Mouse (Mus musculus): ENCODE measurements around the gene Myh11. TPM values are rescaled to one million over a fixed set of nuclear protein-coding genes. Genes with fewer than 3 reads are reported as not detected.

Myh11 gene
- total RNA-seq (2014; fragmentation: Nextera tagmentation): not detected in 2 replicates
- not detected in 2 replicates for total RNA-seq (2017)

- ATAC-seq (replicated peaks; ENCODE audit: poor library complexity, severe bottlenecking): peak; percentile 92
Observed at GRCm38 (mm10) chr16:14291223-14291622, at the start of gene Myh11. Myh11 (minus strand) TSS chr16:14291372.

- ATAC-seq (replicated peaks; ENCODE audit: poor library complexity, severe bottlenecking): no peak
Observed at GRCm38 (mm10) chr16:14328156-14328555, 37.0 kb upstream of the Myh11 start.

GRCm38 (mm10) chr16:14320494-14320893, 29.3 kb upstream of the Myh11 start:
- ATAC-seq (replicated peaks; ENCODE audit: poor library complexity, severe bottlenecking): no peak

GRCm38 (mm10) chr16:14319681-14320080, 28.5 kb upstream of the Myh11 start:
- no peak for ATAC-seq (replicated peaks; ENCODE audit: poor library complexity, severe bottlenecking)

- ATAC-seq (replicated peaks; ENCODE audit: poor library complexity, severe bottlenecking): peak; percentile 99
Observed at GRCm38 (mm10) chr16:14316884-14317876, 26.0 kb upstream of the Myh11 start, which contains the start of gene Fopnl. Fopnl (minus strand) TSS chr16:14317405.

- no peak for ATAC-seq (replicated peaks; ENCODE audit: poor library complexity, severe bottlenecking)
Observed at GRCm38 (mm10) chr16:14312914-14313313, 21.7 kb upstream of the Myh11 start.

GRCm38 (mm10) chr16:14311371-14311770, 20.2 kb upstream of the Myh11 start:
- ATAC-seq (replicated peaks; ENCODE audit: poor library complexity, severe bottlenecking): peak; percentile 62

GRCm38 (mm10) chr16:14309833-14310232, 18.7 kb upstream of the Myh11 start:
- no peak for ATAC-seq (replicated peaks; ENCODE audit: poor library complexity, severe bottlenecking)

GRCm38 (mm10) chr16:14308245-14309073, 17.3 kb upstream of the Myh11 start:
- ATAC-seq (replicated peaks; ENCODE audit: poor library complexity, severe bottlenecking): no peak

GRCm38 (mm10) chr16:14307373-14307772, 16.2 kb upstream of the Myh11 start:
- ATAC-seq (replicated peaks; ENCODE audit: poor library complexity, severe bottlenecking): peak; percentile 85

GRCm38 (mm10) chr16:14306451-14306850, 15.3 kb upstream of the Myh11 start:
- no peak for ATAC-seq (replicated peaks; ENCODE audit: poor library complexity, severe bottlenecking)

- ATAC-seq (replicated peaks; ENCODE audit: poor library complexity, severe bottlenecking): no peak
Observed at GRCm38 (mm10) chr16:14304791-14305190, 13.6 kb upstream of the Myh11 start.

GRCm38 (mm10) chr16:14303676-14304075, 12.5 kb upstream of the Myh11 start:
- ATAC-seq (replicated peaks; ENCODE audit: poor library complexity, severe bottlenecking): no peak

GRCm38 (mm10) chr16:14303148-14303547, 12.0 kb upstream of the Myh11 start:
- no peak for ATAC-seq (replicated peaks; ENCODE audit: poor library complexity, severe bottlenecking)

GRCm38 (mm10) chr16:14298461-14298860, 7.3 kb upstream of the Myh11 start:
- no peak for ATAC-seq (replicated peaks; ENCODE audit: poor library complexity, severe bottlenecking)

- no peak for ATAC-seq (replicated peaks; ENCODE audit: poor library complexity, severe bottlenecking)
Observed at GRCm38 (mm10) chr16:14297746-14298145, 6.6 kb upstream of the Myh11 start.

- no peak for ATAC-seq (replicated peaks; ENCODE audit: poor library complexity, severe bottlenecking)
Observed at GRCm38 (mm10) chr16:14297137-14297536, 6.0 kb upstream of the Myh11 start.

GRCm38 (mm10) chr16:14296544-14297124, 5.5 kb upstream of the Myh11 start:
- ATAC-seq (replicated peaks; ENCODE audit: poor library complexity, severe bottlenecking): no peak

- ATAC-seq (replicated peaks; ENCODE audit: poor library complexity, severe bottlenecking): no peak
Observed at GRCm38 (mm10) chr16:14295291-14295690, 4.1 kb upstream of the Myh11 start.
